Mouse (Mus musculus) brain, embryonic 14.5 days (tissue): ENCODE results near the gene Rpf1. TPM values are rescaled to one million over a fixed set of nuclear protein-coding genes. Genes with fewer than 3 reads are reported as not detected.

Source experiments
- DNase-seq: peaks from one replicate; pipeline ENCODE4 v3.0.0-alpha.2; 2011; ENCODE audit warnings: low read depth
- CTCF ChIP-seq: fragments of 200-500 bp; IDR thresholded peaks from 2 replicates; pipeline ENCODE4 v1.5.1; 2012; ENCODE audit warnings: inconsistent platforms, mild to moderate bottlenecking, moderate library complexity, borderline replicate concordance; ENCODE audit not compliant: insufficient read depth, insufficient read length; ENCODE audit errors: extremely low read depth
- POLR2A ChIP-seq: fragments of 200-500 bp; IDR thresholded peaks from 2 replicates; pipeline ENCODE4 v1.6.1; 2012; ENCODE audit warnings: mild to moderate bottlenecking, inconsistent platforms, borderline replicate concordance; ENCODE audit not compliant: poor library complexity, insufficient read depth, insufficient read length, severe bottlenecking; ENCODE audit errors: extremely low read depth
- polyA plus RNA-seq: library from polyadenylated mRNA; depleted of rRNA; stranded (reverse); fragments of >200 nt; gene quantifications from 2 replicates; pipeline ENCODE4 v1.2.3, GENCODE M21; 2012

Gene Rpf1
- polyA plus RNA-seq, 1 experiment = 33.3 TPM

GRCm38 (mm10) chr3:146543632-146544031 lies 22.4 kb upstream of the Rpf1 start:
- no peak for DNase-seq
- TF ChIP-seq CTCF (no peak), POLR2A (no peak)

- TF ChIP-seq CTCF (no peak), POLR2A (no peak)
These were observed 19.5 kb upstream of the Rpf1 start for GRCm38 (mm10) chr3:146540521-146541273.

GRCm38 (mm10) chr3:146534986-146535385 lies 13.8 kb upstream of the Rpf1 start:
- TF ChIP-seq POLR2A (no peak), CTCF (no peak)
- DNase-seq = no peak

More at GRCm38 (mm10) chr3:146540521-146541273, 19.5 kb upstream of the Rpf1 start:
- DNase-seq = no peak

GRCm38 (mm10) chr3:146528335-146528734 lies 7.1 kb upstream of the Rpf1 start:
- TF ChIP-seq CTCF (no peak), POLR2A (no peak)
- peak; percentile 39 for DNase-seq

- DNase-seq = no peak
- TF ChIP-seq POLR2A = no peak
- TF ChIP-seq CTCF = no peak
These were observed 407 bp upstream of the Rpf1 start for GRCm38 (mm10) chr3:146521652-146522020.

GRCm38 (mm10) chr3:146520226-146520797 lies 917 bp downstream of the Rpf1 start:
- no peak for DNase-seq
- TF ChIP-seq POLR2A (no peak), CTCF (peak; percentile 12; the same call in 1 of the 2 replicates)

GRCm38 (mm10) chr3:146506711-146507110 lies 14.5 kb downstream of the Rpf1 start:
- no peak for DNase-seq
- TF ChIP-seq POLR2A (no peak), CTCF (no peak)

- DNase-seq = no peak
- TF ChIP-seq CTCF = no peak
- TF ChIP-seq POLR2A = no peak
These were observed 19.6 kb downstream of the Rpf1 start for GRCm38 (mm10) chr3:146501601-146502123.

GRCm38 (mm10) chr3:146500810-146501201 lies 20.4 kb downstream of the Rpf1 start:
- DNase-seq = peak; percentile 3

GRCm38 (mm10) chr3:146500003-146500809 lies 21.0 kb downstream of the Rpf1 start:
- TF ChIP-seq CTCF = no peak
- 0 out of 2 replicates have a peak, but pooled peaks have one; percentile 31 for TF ChIP-seq POLR2A

More at GRCm38 (mm10) chr3:146500810-146501201, 20.4 kb downstream of the Rpf1 start:
- no peak for TF ChIP-seq POLR2A
- TF ChIP-seq CTCF = no peak

More at GRCm38 (mm10) chr3:146500003-146500809, 21.0 kb downstream of the Rpf1 start:
- DNase-seq = peak; percentile 69
